In genomic region chr3:69290294-69290693, GRCm38 (mm10) we compare ENCODE assay signal across 8 mouse cellular contexts. TPM values are rescaled to one million over a fixed set of nuclear protein-coding genes. Genes with fewer than 3 reads are reported as not detected.
DNase-seq lines count a peak whose midpoint lies in the region; ATAC-seq and TF ChIP-seq lines count a peak whose summit lies in the region.

No protein-coding gene starts in this region.

- TF ChIP-seq POLR2A in cerebellum, adult 2 months (IDR thresholded peaks at IDR 0.05; ENCODE audit: borderline replicate concordance, insufficient read depth, low read length), result no peak

- no peak overlapping the region for H3K4me2 ChIP-seq in stomach, embryonic 16.5 days (ENCODE audit: low read depth, low read length)
- H3K4me2 ChIP-seq in intestine, embryonic 15.5 days (replicated peaks), result no peak overlapping the region

- peak overlapping the region; percentile 36 for H3K4me3 ChIP-seq in cerebellum, adult 2 months (replicated peaks; ENCODE audit: insufficient read depth, low read depth, low read length)
- no peak overlapping the region for H3K4me3 ChIP-seq in stomach, embryonic 16.5 days (replicated peaks; ENCODE audit: low read length)
- H3K4me3 ChIP-seq in intestine, embryonic 15.5 days (replicated peaks), result no peak overlapping the region

- peak; percentile 64; the same call in 1 of the 2 replicates for ATAC-seq in stomach, embryonic 16.5 days (ENCODE audit: insufficient read depth, low FRiP score)
- ATAC-seq in intestine, embryonic 15.5 days, result no peak

- TF ChIP-seq CTCF in cerebellum, adult 2 months (IDR thresholded peaks at IDR 0.05; ENCODE audit: borderline replicate concordance, insufficient read depth, low read depth, low read length), result no peak

- H3K4me1 ChIP-seq in cerebellum, adult 2 months (ENCODE audit: control insufficient read depth, insufficient read depth, low read length), result peaks cover 3% of the 10 kb centered on the region; the same call in 1 of the 2 replicates
- no peaks in the 10 kb centered on the region for H3K4me1 ChIP-seq in stomach, embryonic 16.5 days (ENCODE audit: control insufficient read depth, insufficient read depth, low read length)
- H3K4me1 ChIP-seq in intestine, embryonic 15.5 days (replicated peaks), result 0 out of 2 replicates have a peak, but pooled peaks cover 3% of the 10 kb centered on the region

- H3K27ac ChIP-seq in cerebellum, adult 2 months (ENCODE audit: insufficient read depth, low read length), result no peak overlapping the region
- no peak overlapping the region for H3K27ac ChIP-seq in stomach, embryonic 16.5 days (ENCODE audit: low read length)
- H3K27ac ChIP-seq in intestine, embryonic 15.5 days, result no peak overlapping the region

- peak; percentile 3 to 7 for DNase-seq in spleen, adult 18-20 months
- no peak for DNase-seq in spleen, postnatal 4 days (ENCODE audit: low spot score in 2 of 2)
- DNase-seq in cerebellum, adult 2 months, result peak; percentile 46 to 48
- peak; percentile 66 to 73 for DNase-seq in gastrocnemius, postnatal 36 days
- DNase-seq in kidney, postnatal 36 days, result peak; percentile 62 to 78
- DNase-seq in lung, postnatal 14 days, result peak; percentile 63

- H3K9me3 ChIP-seq in stomach, embryonic 16.5 days (replicated peaks; ENCODE audit: control insufficient read depth, low read length), result no peaks in the 10 kb centered on the region
- no peaks in the 10 kb centered on the region for H3K9me3 ChIP-seq in intestine, embryonic 15.5 days

- no peaks in the 10 kb centered on the region for H3K36me3 ChIP-seq in stomach, embryonic 16.5 days (ENCODE audit: control insufficient read depth, insufficient read depth, low read length)
- H3K36me3 ChIP-seq in intestine, embryonic 15.5 days, result no peaks in the 10 kb centered on the region

- 6% methylated on average over 7 of the region's 7 CpGs for WGBS in cerebellum, adult 2 months
- WGBS in stomach, embryonic 16.5 days, result 47% methylated on average over 7 of the region's 7 CpGs
- WGBS in intestine, embryonic 15.5 days, result 55% methylated on average over 7 of the region's 7 CpGs

- no peak overlapping the region for H3K9ac ChIP-seq in stomach, embryonic 16.5 days (ENCODE audit: low read length)
- no peak overlapping the region for H3K9ac ChIP-seq in intestine, embryonic 15.5 days

- no peaks in the 10 kb centered on the region for H3K27me3 ChIP-seq in cerebellum, adult 2 months (ENCODE audit: control insufficient read depth, insufficient read depth, low read length)
- no peaks in the 10 kb centered on the region for H3K27me3 ChIP-seq in stomach, embryonic 16.5 days (ENCODE audit: control insufficient read depth, insufficient read depth, low read length)
- no peaks in the 10 kb centered on the region for H3K27me3 ChIP-seq in intestine, embryonic 15.5 days (replicated peaks)

- intact Hi-C loops in gastrocnemius, postnatal 36 days (cut with DNase I), result no loop called here

RNA-seq across cellular contexts. Expression of gene Ppm1l, which starts 26.4 kb away (rescaled TPM):
- 38.2 and 39.8 TPM in 2 replicates for polyA plus RNA-seq in cerebellum, adult 2 months (2012; rRNA removed)
- 10 to 100 TPM; 71.0 to 77.5 TPM for total RNA-seq in gastrocnemius, postnatal 36 days (2021)
- 7.3 and 7.4 TPM in 2 replicates for polyA plus RNA-seq in stomach, embryonic 16.5 days (2015; fragmentation: Nextera tagmentation; extraction: Ambion mirVana)
- 4.9 and 5.8 TPM in 2 replicates for polyA plus RNA-seq in intestine, embryonic 15.5 days (2015; fragmentation: Nextera tagmentation; extraction: Ambion mirVana)

Comparison
In these comparisons a context has a peak if more than half of its experiments do, and no peak if none do; other contexts are left out.
1. DNase-seq: peak in spleen, adult 18-20 months (2 of 2), cerebellum, adult 2 months (2 of 2), gastrocnemius, postnatal 36 days (2 of 2), kidney, postnatal 36 days (2 of 2) and lung, postnatal 14 days (single experiment); none in spleen, postnatal 4 days (0 of 2).